Mouse (Mus musculus) thymus, adult 18-20 months (tissue): ENCODE measurements around the gene Prpf18.

Source experiments
- DNase-seq, 2 experiments: peaks; one replicate each; pipeline ENCODE4 v3.0.0; 2022; ENCODE audit warnings: mixed read lengths in 2 of 2

The Prpf18 gene

DNA sequence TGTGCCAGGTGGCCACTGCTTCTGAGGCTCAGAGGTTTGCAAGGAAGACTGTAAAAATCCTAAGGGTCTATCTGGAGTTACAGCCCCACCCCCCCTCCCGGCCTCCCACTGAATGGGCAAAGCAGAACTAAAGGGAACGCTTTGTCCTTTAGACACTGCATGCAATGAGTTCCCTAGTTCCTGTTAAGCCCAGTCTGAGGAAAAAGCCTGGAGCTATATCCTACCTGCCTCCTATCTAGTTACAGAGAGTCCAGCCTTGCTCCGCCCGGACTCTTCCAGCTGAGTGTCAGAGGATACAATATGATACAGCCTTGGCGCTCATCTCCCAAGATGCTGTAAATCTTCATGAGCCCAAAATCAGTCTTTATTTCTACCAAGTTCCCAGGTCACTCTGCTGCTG lies 77.7 kb downstream of the Prpf18 start:
- DNase-seq, result no peak

DNA sequence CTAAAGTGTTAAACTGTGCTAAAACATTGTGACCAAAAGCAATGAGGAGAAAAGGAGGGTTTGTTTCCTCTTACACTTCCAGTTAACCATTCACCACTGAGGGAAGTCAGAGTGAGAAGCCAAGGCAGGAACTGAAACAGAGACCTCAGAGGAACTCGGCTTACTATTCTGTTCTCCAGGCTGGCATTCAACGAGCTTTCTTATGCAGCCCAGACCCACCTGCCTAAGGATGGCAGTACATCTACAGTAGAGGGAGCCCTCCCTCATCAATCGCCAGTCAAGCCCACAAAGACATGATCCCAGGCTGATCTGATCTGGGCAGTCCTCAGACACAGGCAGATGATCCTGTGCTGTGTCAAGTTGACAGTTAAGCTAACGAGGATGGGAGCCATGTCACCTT lies 78.5 kb downstream of the Prpf18 start:
- DNase-seq, result no peak

DNA sequence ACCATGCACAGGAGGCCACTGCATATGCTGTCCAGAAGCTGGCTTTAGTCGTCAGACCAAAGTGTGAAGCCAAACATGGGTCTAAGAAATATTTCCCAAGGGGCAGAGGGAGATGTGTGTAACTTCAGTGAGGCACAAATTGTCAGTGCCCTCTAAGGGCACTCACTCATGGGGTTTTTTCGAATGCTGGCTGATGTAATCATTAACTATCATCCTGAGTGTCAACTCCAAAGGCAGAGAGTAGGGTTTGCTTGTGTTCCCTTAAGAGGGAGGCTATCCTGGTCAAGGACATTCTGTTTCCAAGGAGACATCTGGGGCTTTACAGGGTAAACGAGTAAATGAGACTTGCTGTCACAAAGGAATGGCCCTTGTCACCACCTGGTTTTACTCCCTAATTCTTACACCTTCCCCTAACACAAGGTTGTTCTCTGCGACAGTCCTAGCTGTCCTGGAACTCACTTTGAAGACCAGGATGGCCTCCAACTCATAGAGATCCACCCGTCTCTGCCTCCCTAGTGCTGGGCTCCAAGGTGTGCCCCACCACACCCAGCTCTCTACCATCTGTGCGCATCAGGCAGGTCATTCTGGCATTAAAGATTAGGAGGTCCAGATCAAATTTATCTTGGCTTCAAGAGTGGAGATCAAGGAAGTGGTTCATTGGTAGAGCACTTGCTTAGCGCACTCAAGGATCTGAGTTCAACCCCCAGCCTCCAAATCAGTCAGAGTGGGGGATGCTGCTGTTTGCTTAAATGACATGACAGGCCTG lies 79.2 kb downstream of the Prpf18 start:
- DNase-seq, result no peak
